Mouse (Mus musculus) cerebellum, adult 2 months (tissue): ENCODE measurements around the gene 5730455P16Rik.

ENCODE experiments used
- CTCF ChIP-seq: fragments of 200-500 bp; IDR thresholded peaks from 2 replicates; pipeline ENCODE4 v1.5.1; 2011; ENCODE audit warnings: low read depth, mild to moderate bottlenecking, control low read depth, low read length, moderate library complexity, borderline replicate concordance; ENCODE audit not compliant: insufficient read depth
- POLR2A ChIP-seq: fragments of 200-500 bp; IDR thresholded peaks from 2 replicates; pipeline ENCODE4 v1.6.1; 2011; ENCODE audit warnings: low read length, control low read depth, borderline replicate concordance; ENCODE audit not compliant: insufficient read depth

GRCm38 (mm10) chr11:80385055-80385454 is 7.2 kb upstream of the 5730455P16Rik start:
- TF ChIP-seq POLR2A (no peak), CTCF (no peak)
